Mouse (Mus musculus): ENCODE results near the gene Gpsm1.

The Gpsm1 gene

GRCm38 (mm10) chr2:26315072-26315924 lies at the start of gene Gpsm1:
Gpsm1 (plus strand) TSS chr2:26315515.
- DNase-seq (ENCODE audit: low spot score) = peak; percentile 50

- DNase-seq (ENCODE audit: low spot score) = no peak
These were observed 49.1 kb upstream of the Gpsm1 start for GRCm38 (mm10) chr2:26266066-26266742.

GRCm38 (mm10) chr2:26268216-26268615 lies 47.1 kb upstream of the Gpsm1 start:
- no peak for DNase-seq (ENCODE audit: low spot score)

DNA sequence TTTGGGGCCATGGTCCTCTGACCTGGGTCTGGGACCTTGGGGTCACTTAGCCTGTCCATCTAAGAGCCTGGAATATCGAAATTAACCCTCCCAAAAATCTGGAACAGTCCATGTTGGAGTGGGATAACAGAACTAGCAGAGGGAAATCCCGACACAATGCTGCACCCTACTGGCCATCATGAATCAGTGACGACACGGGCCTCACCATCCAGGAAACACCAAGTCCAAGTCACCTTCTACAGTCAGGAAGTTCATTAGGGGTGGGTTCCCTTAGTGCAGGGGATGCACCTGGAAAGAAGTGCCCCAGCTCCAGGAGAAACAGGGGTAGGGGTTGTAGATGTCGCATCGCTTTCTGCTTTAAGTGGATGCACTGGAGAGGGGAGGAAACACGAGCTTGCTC lies 41.7 kb upstream of the Gpsm1 start:
- DNase-seq (ENCODE audit: low spot score) = peak; percentile 27

DNA sequence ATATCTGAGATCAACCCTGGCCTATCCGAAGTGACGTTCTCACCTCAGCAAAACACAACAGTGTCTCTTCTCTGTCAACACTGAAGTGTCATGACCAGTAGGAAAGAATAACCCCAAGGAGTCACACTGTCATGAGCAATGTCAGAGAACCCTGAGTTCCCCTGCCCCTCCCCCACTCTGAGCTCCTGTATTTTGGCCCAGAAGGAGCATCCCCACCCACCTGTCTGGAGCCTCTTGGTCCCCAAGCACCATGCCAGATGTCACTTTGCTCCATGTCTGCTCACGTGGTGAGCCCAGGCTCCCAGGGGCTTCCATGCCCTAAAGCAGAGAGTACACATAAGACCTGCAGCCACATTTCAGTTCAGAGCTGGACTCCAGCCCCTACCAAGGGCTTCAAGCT lies 35.6 kb upstream of the Gpsm1 start:
- no peak for DNase-seq (ENCODE audit: low spot score)

DNA sequence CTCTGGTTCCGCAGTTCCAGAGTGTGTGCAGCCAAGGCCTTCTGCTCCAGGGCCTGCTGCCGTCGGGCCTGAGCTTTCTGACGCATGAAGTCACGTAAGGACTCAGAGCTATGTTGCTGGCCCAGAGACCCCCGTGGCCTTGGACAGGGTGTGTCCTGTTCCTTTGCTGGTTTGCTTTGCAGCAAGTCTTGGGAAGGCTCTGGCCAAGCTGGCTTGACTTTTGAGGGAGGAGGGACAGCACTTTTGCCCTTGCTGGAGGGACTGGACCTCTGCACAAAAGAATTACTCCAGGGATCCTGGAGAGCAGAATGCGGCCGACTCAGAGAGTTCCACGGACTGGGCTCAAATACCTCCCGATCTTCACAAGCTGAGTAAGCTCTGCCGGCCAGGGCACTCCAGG lies 34.7 kb upstream of the Gpsm1 start:
- no peak for DNase-seq (ENCODE audit: low spot score)

GRCm38 (mm10) chr2:26285804-26286203 lies 29.5 kb upstream of the Gpsm1 start:
- DNase-seq (ENCODE audit: low spot score) = no peak

DNA sequence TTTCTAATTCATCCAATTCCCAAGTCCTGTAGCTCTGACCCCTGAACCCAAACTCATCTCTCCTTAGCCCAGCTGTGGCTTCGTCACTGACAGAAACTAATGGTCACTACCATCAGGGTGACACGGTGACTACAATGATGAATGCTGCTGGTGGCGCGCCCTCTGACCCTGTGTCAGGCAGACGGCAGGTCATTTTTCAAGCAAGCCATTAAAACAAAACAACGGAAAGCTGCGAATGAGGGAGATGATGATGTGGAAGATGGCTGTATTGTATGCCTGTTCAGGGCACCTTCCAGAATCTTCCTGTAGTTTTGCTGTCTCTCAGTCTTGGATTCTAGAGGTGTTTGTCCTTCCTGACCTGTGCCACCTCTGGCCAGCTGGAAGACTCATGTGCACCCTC lies 28.9 kb upstream of the Gpsm1 start:
- DNase-seq (ENCODE audit: low spot score) = no peak

DNA sequence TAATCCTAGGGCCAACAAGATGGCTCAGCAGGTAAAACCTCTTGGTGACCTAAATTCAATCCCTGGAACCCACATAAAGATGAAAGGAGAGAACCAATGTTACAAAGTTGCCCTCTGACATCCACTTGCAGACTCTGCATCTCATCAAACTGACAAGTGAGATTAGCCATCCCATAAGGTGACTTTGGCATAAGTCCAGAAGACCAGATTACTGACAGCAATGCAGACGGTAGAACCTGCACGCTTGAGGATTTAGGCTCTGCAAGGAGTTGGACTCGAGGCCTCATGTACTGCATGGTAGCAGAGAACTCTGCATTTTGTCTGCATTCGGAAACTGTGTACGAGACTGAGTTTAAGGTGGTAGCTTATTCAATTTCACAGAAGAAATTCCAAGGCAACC lies 25.2 kb upstream of the Gpsm1 start:
- DNase-seq (ENCODE audit: low spot score) = no peak

DNA sequence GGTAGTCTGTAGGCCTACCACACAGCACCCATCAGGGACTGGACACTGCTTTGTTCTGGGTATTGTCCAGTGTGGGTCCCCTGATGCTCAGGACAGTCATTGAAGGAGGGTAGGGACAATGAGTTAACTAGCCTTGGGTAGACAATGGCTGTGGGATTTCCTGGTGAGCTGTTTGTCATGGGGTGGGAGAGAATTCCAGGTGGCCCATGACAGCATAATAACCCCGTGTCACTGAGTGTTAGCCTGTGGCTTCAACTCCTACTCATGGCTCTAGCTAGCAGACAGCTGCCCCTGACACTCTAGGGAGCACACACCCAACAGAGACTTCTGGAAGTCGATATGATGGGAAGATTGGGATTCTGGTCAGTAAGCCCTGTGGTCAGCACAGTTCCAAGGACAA lies 20.9 kb upstream of the Gpsm1 start, which contains the start of gene Ccdc187:
Ccdc187 (minus strand) TSS at position 101 of the 400 bp plus-strand sequence.
- DNase-seq (ENCODE audit: low spot score) = no peak

GRCm38 (mm10) chr2:26296606-26297195 lies 18.6 kb upstream of the Gpsm1 start:
- no peak for DNase-seq (ENCODE audit: low spot score)

DNA sequence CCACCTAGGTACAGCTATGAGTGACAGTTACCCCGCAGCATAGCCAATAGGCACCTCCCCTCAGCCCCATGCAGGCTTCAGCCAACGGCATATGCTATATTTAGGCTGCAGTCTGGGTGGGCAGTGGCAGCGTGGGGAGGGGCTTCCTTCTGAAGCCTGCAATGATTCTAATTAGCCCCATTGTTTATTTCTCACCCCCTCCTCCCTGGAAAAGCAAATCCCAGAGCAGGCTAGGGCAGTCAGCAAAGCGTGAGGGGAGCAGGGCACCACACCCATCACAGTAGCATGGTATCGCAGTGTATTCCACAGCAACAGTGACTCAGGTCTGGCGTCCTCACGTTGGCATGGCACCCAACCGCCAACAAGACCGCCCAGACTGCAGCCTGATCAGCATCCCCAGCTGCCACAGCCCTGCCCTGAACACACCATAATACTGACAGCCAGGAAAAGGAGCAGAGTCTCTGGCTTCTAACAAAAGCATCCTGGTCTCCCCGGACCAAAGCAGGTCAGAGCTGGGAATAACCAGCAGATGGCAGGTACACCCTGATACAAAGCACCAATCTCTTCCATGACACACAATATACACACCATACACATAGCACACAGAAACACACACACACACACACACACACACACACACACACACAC lies 17.0 kb upstream of the Gpsm1 start:
- no peak for DNase-seq (ENCODE audit: low spot score)

DNA sequence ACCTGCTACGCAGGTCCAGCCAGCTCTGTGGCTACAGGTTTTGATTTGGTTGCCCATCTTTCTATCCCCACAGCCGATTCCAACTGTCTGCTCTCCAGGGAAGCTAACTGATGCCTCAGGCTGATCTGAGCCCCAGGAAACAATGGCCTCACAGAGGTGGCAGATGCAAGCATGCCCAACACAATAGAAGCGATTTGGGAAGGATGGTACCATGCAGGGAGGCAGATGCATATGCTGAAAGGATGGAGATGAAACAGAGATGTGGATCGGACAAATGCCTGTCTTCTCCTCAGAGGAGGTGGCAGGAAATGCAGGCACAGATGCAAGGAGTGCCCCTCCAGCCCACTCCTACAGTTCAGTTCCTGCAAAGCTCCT lies 16.5 kb upstream of the Gpsm1 start:
- no peak for DNase-seq (ENCODE audit: low spot score)

- no peak for DNase-seq (ENCODE audit: low spot score)
These were observed 16.0 kb upstream of the Gpsm1 start for GRCm38 (mm10) chr2:26299336-26299735.

DNA sequence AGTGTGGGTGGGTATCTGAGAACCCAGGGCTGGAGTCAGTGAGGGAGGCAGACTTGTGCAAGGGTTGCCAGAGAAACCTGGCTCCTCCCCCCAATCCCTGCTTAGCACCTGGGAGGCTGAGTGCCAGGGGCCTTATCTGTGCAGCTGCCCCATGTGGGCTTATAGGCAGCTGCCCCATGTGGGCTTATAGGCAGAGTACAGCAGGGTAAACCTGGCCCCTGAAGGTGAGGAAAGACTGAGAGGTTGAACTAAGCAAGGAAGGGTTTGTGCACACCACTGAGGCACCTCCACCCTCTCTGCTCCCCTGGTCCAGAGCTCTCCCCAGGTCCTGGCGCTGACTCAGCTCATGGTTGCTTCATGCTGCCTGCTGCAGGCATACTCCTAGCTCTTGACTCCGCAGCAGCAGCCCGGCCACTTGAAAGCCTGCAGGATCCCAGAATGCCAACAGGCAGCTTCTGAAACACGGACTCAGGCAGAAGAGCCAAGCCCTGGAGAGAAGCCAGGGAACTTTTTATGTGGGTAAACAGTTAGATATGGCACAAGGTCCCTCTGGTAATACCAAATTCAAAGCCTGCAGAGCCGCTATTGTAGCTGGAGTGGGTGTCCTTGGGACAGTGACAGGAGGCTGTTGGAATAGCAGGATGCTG lies 15.0 kb upstream of the Gpsm1 start:
- no peak for DNase-seq (ENCODE audit: low spot score)

DNA sequence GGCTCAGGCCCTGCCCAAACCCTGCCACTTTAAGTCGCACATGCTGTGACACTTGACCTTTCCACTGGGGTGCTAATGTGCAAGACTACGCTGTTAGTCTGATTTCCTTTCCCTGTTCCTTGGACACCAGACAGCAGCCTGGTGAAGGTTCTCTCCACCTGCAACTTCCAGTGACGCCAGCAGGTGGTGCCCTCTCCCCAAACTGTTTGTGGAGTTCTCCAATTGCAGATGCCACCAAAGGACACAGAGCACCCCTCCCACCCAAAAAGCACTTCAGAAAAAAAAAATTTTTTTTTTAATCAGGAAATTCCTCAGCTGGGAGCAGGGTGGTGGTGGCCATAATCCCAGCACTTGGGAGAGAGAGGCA lies 14.5 kb upstream of the Gpsm1 start:
- peak; percentile 85 for DNase-seq (ENCODE audit: low spot score)

DNA sequence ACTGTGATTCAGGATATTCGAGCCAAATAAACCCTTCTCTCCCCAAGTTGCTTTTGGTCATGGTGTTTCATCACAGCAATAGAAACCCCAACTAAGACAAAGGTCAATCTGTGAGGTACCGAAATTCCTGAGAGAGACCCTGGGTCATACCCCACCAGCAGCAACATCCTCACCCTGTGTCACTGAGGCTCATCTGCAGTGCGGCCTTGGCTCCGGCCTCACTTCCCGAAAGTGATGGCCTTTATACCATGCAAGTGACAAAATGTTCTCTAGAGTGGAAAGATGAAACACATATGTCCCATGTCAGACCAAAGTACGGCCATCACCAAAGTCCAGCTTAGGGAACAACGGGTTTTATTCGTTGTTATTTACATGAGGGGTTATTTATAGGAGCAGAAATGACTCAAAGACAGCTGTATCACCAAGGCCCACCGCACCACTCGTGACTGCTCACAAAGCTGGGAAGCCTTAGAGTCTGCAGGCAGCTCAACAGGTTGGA lies 13.3 kb upstream of the Gpsm1 start:
- no peak for DNase-seq (ENCODE audit: low spot score)

DNA sequence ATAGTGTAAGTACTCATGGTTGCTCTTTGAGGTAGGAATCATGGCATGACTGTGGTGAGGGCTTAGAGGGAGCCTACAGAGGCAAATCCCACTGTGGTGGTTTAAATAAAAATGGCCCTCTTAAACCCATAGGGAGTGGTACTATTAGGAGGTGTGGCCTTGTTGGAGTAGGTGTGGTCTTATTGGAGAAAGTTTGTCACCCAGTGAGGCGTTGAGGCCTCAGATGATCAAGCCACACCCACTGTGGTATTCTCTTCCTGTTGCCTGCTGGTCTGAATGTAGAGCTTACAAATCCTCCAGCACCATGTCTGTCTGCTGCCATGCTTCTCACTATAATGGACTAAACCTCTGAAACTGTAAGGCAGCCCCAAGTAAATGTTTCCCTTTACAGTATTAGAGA lies 10.6 kb upstream of the Gpsm1 start:
- DNase-seq (ENCODE audit: low spot score) = no peak

- no peak for DNase-seq (ENCODE audit: low spot score)
These were observed 9.8 kb upstream of the Gpsm1 start for GRCm38 (mm10) chr2:26305555-26305954.

GRCm38 (mm10) chr2:26306702-26307101 lies 8.6 kb upstream of the Gpsm1 start:
- DNase-seq (ENCODE audit: low spot score) = no peak

GRCm38 (mm10) chr2:26309739-26310138 lies 5.6 kb upstream of the Gpsm1 start:
- DNase-seq (ENCODE audit: low spot score) = no peak

DNA sequence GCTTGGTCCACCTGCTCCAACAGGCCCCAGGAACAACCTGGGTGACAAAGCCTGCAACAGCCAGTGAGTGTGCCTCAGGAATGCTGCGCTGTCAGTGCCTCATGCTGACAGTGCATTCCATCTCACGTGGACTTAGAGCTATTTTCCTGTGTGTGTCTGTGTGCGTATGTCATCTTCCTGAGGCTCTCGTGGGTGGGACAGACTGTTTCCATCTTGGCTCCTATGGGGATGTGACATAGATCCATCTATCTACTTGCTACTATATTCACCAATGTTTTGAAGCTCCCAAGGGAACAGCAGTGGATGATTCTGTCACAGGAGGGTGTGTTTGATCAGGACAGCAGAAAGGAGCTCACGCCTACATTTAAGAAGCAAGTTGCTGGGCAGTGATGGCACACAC lies 3.4 kb upstream of the Gpsm1 start:
- DNase-seq (ENCODE audit: low spot score) = no peak

Measured in ovary, postnatal 10 days (tissue).